Mouse (Mus musculus) olfactory bulb, adult 2 months (tissue): ENCODE measurements around the gene Rfx4. TPM values are rescaled to one million over a fixed set of nuclear protein-coding genes. Genes with fewer than 3 reads are reported as not detected.
A peak's percentile ranks its signal among the peaks of the same experiment; 100 is the strongest.

Experiments used
- H3K27ac ChIP-seq: fragments of 200-500 bp; 2 replicates; pipeline ENCODE4 v1.5.1; 2012; ENCODE audit warnings: low read depth, low read length; ENCODE audit not compliant: insufficient read depth
- H3K4me1 ChIP-seq: fragments of 200-500 bp; 2 replicates; pipeline ENCODE4 v1.6.1; 2012; ENCODE audit warnings: low read length; ENCODE audit not compliant: control insufficient read depth, insufficient read depth
- H3K4me3 ChIP-seq: fragments of 200-500 bp; 2 replicates; pipeline ENCODE4 v1.5.1; 2012; ENCODE audit warnings: mild to moderate bottlenecking, low read depth, low read length, moderate library complexity; ENCODE audit not compliant: insufficient read depth
- CTCF ChIP-seq: fragments of 200-500 bp; IDR thresholded peaks from 2 replicates; pipeline ENCODE4 v1.5.1; 2012; ENCODE audit warnings: low read depth, mild to moderate bottlenecking, low read length, moderate library complexity; ENCODE audit not compliant: insufficient read depth
- POLR2A ChIP-seq: fragments of 200-500 bp; IDR thresholded peaks from 2 replicates; pipeline ENCODE4 v1.6.1; 2012; ENCODE audit warnings: mild to moderate bottlenecking, low read depth, low read length, moderate library complexity; ENCODE audit not compliant: insufficient read depth
- WGBS: fragments of 180-500 bp; shearing (Covaris S2); methylation state at CpG from one replicate; pipeline ENCODE4 v1.1.7; 2018; 5-methylcytosine and 5-hydroxymethylcytosine counted together
- polyA plus RNA-seq: library from polyadenylated mRNA; stranded (reverse); fragments of >200 nt; gene quantifications from 2 replicates; pipeline ENCODE4 v1.2.4, GENCODE M21; 2012; ENCODE audit warnings: low replicate concordance; ENCODE audit not compliant: missing spikeins, insufficient read depth, insufficient read length

Rfx4 gene
- polyA plus RNA-seq, 1 experiment = not detected

GRCm38 (mm10) chr10:84889096-84889846, 133.4 kb downstream of the Rfx4 start:
- Histone ChIP-seq H3K27ac (no peak overlapping the region), H3K4me3 (no peak overlapping the region), H3K4me1 (peaks cover 6% of the 10 kb centered on the region; the same call in 1 of the 2 replicates)
- TF ChIP-seq POLR2A (no peak), CTCF (no peak)
- WGBS = 70% methylated on average over 4 of the region's 4 CpGs

- Histone ChIP-seq H3K4me3 (no peak overlapping the region), H3K4me1 (peaks cover 23% of the 10 kb centered on the region), H3K27ac (peak overlapping the region; percentile 55; the same call in 1 of the 2 replicates)
- TF ChIP-seq POLR2A = no peak
- no peak for TF ChIP-seq CTCF
- 65% methylated on average over 10 of the region's 10 CpGs for WGBS
Observed at GRCm38 (mm10) chr10:84895810-84896358, 140.0 kb downstream of the Rfx4 start.

GRCm38 (mm10) chr10:84896941-84897930, 141.4 kb downstream of the Rfx4 start:
- TF ChIP-seq POLR2A (no peak), CTCF (no peak)
- Histone ChIP-seq H3K4me3 (no peak overlapping the region), H3K27ac (no peak overlapping the region), H3K4me1 (peaks cover 25% of the 10 kb centered on the region)
- 82% methylated on average over 9 of the region's 9 CpGs for WGBS

- Histone ChIP-seq H3K4me1 (peaks cover 34% of the 10 kb centered on the region), H3K27ac (no peak overlapping the region), H3K4me3 (no peak overlapping the region)
- no peak for TF ChIP-seq CTCF
- TF ChIP-seq POLR2A = no peak
- WGBS = 81% methylated on average over 3 of the region's 3 CpGs
Observed at GRCm38 (mm10) chr10:84898144-84898979, 142.5 kb downstream of the Rfx4 start.

GRCm38 (mm10) chr10:84901676-84902075, 145.8 kb downstream of the Rfx4 start:
- 84% methylated on average over 5 of the region's 5 CpGs for WGBS
- Histone ChIP-seq H3K4me3 (no peak overlapping the region), H3K27ac (no peak overlapping the region), H3K4me1 (peaks cover 31% of the 10 kb centered on the region)
- TF ChIP-seq CTCF (no peak), POLR2A (no peak)

- Histone ChIP-seq H3K4me3 (no peak overlapping the region), H3K4me1 (peaks cover 28% of the 10 kb centered on the region), H3K27ac (no peak overlapping the region)
- 87% methylated on average over 2 of the region's 2 CpGs for WGBS
- TF ChIP-seq POLR2A = no peak
- no peak for TF ChIP-seq CTCF
Observed at GRCm38 (mm10) chr10:84902213-84902612, 146.4 kb downstream of the Rfx4 start.

GRCm38 (mm10) chr10:84903307-84903706, 147.4 kb downstream of the Rfx4 start:
- Histone ChIP-seq H3K4me3 (no peak overlapping the region), H3K27ac (peak overlapping the region; percentile 52), H3K4me1 (peaks cover 25% of the 10 kb centered on the region)
- TF ChIP-seq CTCF (no peak), POLR2A (no peak)
- 19% methylated on average over 7 of the region's 7 CpGs for WGBS

- TF ChIP-seq CTCF = no peak
- no peak for TF ChIP-seq POLR2A
- no peak overlapping the region for H3K4me3 ChIP-seq
- WGBS = 8% methylated on average over 5 of the region's 5 CpGs
- H3K27ac ChIP-seq = peak overlapping the region; percentile 52
- H3K4me1 ChIP-seq = peaks cover 25% of the 10 kb centered on the region
Observed at GRCm38 (mm10) chr10:84903742-84904141, 147.9 kb downstream of the Rfx4 start.

- Histone ChIP-seq H3K27ac (peak overlapping the region; percentile 78), H3K4me3 (no peak overlapping the region), H3K4me1 (peaks cover 37% of the 10 kb centered on the region)
- 45% methylated on average over 9 of the region's 9 CpGs for WGBS
- TF ChIP-seq CTCF = no peak
- TF ChIP-seq POLR2A = no peak
Observed at GRCm38 (mm10) chr10:84906895-84907294, 151.0 kb downstream of the Rfx4 start.
